Mouse (Mus musculus) heart, postnatal 0 days (tissue): Measurements from ENCODE around the gene Scamp2. TPM values are rescaled to one million over a fixed set of nuclear protein-coding genes. Genes with fewer than 3 reads are reported as not detected.

ENCODE experiments used
- ATAC-seq: fragments of 200-750 bp; cut with Nextera tagmentation; 2 replicates; pipeline ENCODE4 v1.8.0; 2017; ENCODE audit warnings: low read depth, moderate number of reproducible peaks, moderate library complexity; ENCODE audit not compliant: insufficient read depth
- DNase-seq: peaks from one replicate; pipeline ENCODE4 v3.0.0-alpha.2; 2016; ENCODE audit warnings: low spot score
- H3K27ac ChIP-seq: fragments of 300-500 bp; sonication (generic); 2 replicates; pipeline ENCODE4 v1.5.1; 2014; ENCODE audit warnings: low read depth, mild to moderate bottlenecking
- H3K27me3 ChIP-seq: fragments of 300-500 bp; sonication (generic); 2 replicates; pipeline ENCODE4 v1.6.1; 2014; ENCODE audit warnings: low read length, mixed read lengths; ENCODE audit not compliant: control insufficient read depth, insufficient read depth
- H3K36me3 ChIP-seq: fragments of 300-500 bp; sonication (generic); replicated peaks from 2 replicates; pipeline ENCODE4 v1.6.1; 2014; ENCODE audit warnings: low read length, mixed read lengths; ENCODE audit not compliant: control insufficient read depth, insufficient read depth
- H3K4me1 ChIP-seq: fragments of 300-500 bp; sonication (generic); 2 replicates; pipeline ENCODE4 v1.6.1; 2014; ENCODE audit warnings: antibody characterized with exemption; ENCODE audit not compliant: control insufficient read depth, insufficient read depth
- H3K4me2 ChIP-seq: fragments of 300-500 bp; sonication (generic); 2 replicates; pipeline ENCODE4 v1.6.1; 2014; ENCODE audit warnings: low read depth, mild to moderate bottlenecking, low read length, moderate library complexity
- H3K4me3 ChIP-seq: fragments of 300-500 bp; sonication (generic); 2 replicates; pipeline ENCODE4 v1.5.1; 2014; ENCODE audit warnings: low read depth, low read length
- H3K9ac ChIP-seq: fragments of 300-500 bp; sonication (generic); replicated peaks from 2 replicates; pipeline ENCODE4 v1.6.1; 2014; ENCODE audit warnings: low read depth, low read length, mixed read lengths
- H3K9me3 ChIP-seq: fragments of 300-500 bp; sonication (generic); replicated peaks from 2 replicates; pipeline ENCODE4 v1.6.1; 2016; ENCODE audit warnings: low read length; ENCODE audit not compliant: control insufficient read depth
- CTCF ChIP-seq: IDR thresholded peaks from 2 replicates; pipeline ENCODE4 v1.5.1; 2016; ENCODE audit warnings: antibody characterized with exemption, control low read depth, low read depth
- EP300 ChIP-seq: IDR thresholded peaks from 2 replicates; pipeline ENCODE4 v1.6.1; 2016; ENCODE audit warnings: antibody characterized with exemption, low read depth
- WGBS: fragments of 180-500 bp; shearing (Covaris S2); extraction: QIAGEN DNeasy Blood & Tissue Kit; methylation state at CpG from one replicate; pipeline ENCODE4 v1.1.7; 2014; 5-methylcytosine and 5-hydroxymethylcytosine counted together
- polyA plus RNA-seq: library from polyadenylated mRNA; unstranded; fragments of >200 nt; fragmentation: Nextera tagmentation; extraction: Ambion mirVana; gene quantifications from 2 replicates; pipeline ENCODE4 v1.2.1, GENCODE M21; 2015
- total RNA-seq: library from RNA; depleted of rRNA; stranded (reverse); fragments of >200 nt; gene quantifications from 2 replicates; pipeline ENCODE4 v1.2.3, GENCODE M21; 2014; ENCODE audit warnings: low replicate concordance; rRNA removed

Gene Scamp2
- total RNA-seq (42.1 and 91.7 TPM in 2 replicates), polyA plus RNA-seq (45.9 and 46.5 TPM in 2 replicates)

GRCm38 (mm10) chr9:57560861-57561710 lies at the start of gene Scamp2:
Gene Scamp2 (plus strand): TSS chr9:57560943.
- Histone ChIP-seq H3K9me3 (no peaks in the 10 kb centered on the region), H3K4me3 (peak within 1 kb of the TSS; percentile 69), H3K9ac (peak within 1 kb of the TSS; percentile 61), H3K36me3 (no peaks in the 10 kb centered on the region), H3K4me1 (peaks cover 39% of the 10 kb centered on the region), H3K27me3 (no peaks in the 10 kb centered on the region), H3K27ac (peak within 1 kb of the TSS; percentile 73), H3K4me2 (peak within 1 kb of the TSS; percentile 81)
- WGBS, result 1% methylated on average over 37 of the region's 37 CpGs
- ATAC-seq, result peak; percentile 98
- TF ChIP-seq CTCF (peak; percentile 32), EP300 (no peak)
- DNase-seq, result peak; percentile 93

DNA sequence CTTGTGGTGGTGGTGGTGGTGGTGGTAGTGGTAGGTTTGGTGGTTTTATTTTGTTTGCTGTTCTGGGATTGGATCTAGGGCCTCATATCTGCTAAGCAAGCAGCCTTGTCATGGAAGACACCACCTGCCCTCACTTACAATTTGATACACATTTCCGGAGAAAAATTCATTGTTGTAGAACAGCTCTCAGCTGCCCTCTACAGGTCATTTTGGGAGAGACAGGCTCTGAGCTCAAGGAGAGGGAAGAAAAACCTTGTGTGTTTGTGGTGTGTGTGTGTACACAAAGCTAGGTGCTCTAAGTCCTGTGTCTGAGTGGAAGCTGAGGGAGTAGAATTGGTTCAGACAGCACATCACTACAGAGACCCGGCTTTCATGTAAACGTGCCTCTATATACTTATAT lies 43.6 kb upstream of the Scamp2 start:
- H3K4me3 ChIP-seq, result no peak overlapping the region
- ATAC-seq (no peak), DNase-seq (peak; percentile 68)
- 8% methylated on average over 3 of the region's 3 CpGs for WGBS
- H3K4me1 ChIP-seq, result 0 out of 2 replicates have a peak, but pooled peaks cover 4% of the 10 kb centered on the region
- H3K27ac ChIP-seq, result no peak overlapping the region
- no peak overlapping the region for H3K9ac ChIP-seq
- TF ChIP-seq CTCF, result peak; percentile 83
- no peak for TF ChIP-seq EP300
- no peaks in the 10 kb centered on the region for H3K9me3 ChIP-seq
- no peaks in the 10 kb centered on the region for H3K36me3 ChIP-seq
- no peaks in the 10 kb centered on the region for H3K27me3 ChIP-seq
- H3K4me2 ChIP-seq, result no peak overlapping the region

DNA sequence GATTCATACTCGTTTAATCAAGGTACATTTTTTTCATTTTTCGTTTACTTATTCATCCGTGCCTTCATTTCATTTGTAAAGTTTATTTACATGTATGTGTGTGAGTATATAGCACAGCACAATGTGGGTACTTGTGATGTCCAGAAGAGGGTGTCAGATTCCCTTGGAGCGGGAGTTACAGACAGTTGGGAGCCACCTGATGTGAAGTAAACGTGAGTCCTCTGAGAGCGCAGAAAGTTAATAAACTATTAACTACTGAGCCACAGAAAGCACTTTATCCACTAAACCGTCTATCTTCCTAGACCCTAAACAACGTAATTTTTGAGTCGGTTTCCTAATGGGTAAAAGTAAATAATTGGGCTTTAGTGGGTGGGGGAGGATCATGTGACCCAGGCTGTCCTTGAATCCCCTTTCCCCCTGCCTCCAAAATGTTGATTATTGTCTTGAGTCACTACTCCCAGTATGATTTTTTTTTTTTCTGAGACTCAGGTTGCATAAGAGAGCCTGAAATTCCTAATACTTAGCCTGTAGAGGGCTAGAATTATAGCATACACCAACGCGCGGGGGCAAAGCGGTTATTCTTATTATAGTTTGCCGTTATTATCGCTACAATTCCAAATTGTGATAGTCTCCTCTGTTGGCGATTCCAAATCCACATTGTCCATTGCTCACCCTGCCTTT lies 40.2 kb upstream of the Scamp2 start:
- ATAC-seq (no peak; the same call in 1 of the 2 replicates), DNase-seq (peak; percentile 14)
- Histone ChIP-seq H3K36me3 (no peaks in the 10 kb centered on the region), H3K27ac (peak overlapping the region; percentile 100), H3K4me1 (peaks cover 27% of the 10 kb centered on the region; the same call in 1 of the 2 replicates), H3K9ac (peak overlapping the region; percentile 100), H3K4me3 (peak overlapping the region; percentile 100), H3K4me2 (peak overlapping the region; percentile 60), H3K27me3 (no peaks in the 10 kb centered on the region), H3K9me3 (no peaks in the 10 kb centered on the region)
- 29% methylated on average over 16 of the region's 16 CpGs for WGBS
- no peak for TF ChIP-seq EP300
- TF ChIP-seq CTCF, result peak; percentile 16; the same call in 1 of the 2 replicates

DNA sequence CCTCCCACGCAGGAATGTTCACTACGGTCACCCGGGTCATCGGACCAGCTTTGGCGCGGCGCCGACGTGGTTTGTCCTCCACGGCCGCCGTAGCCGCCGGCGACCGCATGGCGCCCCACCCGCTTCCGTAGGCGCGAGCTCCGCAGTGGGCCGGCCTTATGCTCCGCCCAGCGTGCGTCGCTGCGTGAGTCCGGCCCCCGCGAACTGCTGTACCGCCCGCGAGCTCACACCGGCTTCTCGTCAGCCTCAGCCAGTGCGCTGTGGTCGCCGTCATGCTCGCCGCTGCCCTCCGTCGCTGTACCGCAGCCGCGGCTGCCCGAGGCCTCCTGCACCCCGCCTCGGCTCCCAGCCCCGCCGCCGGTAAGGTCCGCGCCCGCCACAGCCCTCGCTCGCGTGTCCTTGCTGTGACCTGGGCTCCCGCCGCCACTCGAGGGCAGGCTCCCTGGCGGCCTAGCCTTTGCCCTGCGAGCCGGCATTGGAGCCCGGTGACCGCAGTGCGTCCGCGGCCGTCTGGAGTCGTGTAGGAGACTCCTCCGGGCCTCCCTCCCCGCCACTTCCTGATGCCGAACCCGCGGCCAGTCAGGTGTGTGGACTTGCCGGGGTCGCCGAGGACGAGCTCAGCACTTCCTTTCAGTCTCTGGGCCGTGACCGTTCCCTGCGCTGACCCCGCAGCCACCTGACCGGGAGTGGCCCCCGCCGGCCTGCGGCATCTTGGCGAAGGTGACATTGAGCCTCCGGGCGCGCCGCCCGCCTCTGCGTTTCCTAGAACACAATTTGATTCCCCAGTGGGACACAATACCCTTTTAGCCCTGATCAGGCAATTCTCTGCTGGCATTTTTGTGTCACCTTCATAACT lies 39.5 kb upstream of the Scamp2 start, which contains the start of gene Cox5a:
Gene Cox5a (plus strand): TSS at position 219 of the 856 bp plus-strand sequence.
- ATAC-seq (peak; percentile 97), DNase-seq (peak; percentile 93)
- Histone ChIP-seq H3K27ac (peak within 1 kb of the TSS; percentile 100), H3K9me3 (no peaks in the 10 kb centered on the region), H3K4me1 (peaks cover 33% of the 10 kb centered on the region; the same call in 1 of the 2 replicates), H3K36me3 (no peaks in the 10 kb centered on the region), H3K4me3 (peak within 1 kb of the TSS; percentile 100), H3K4me2 (peak within 1 kb of the TSS; percentile 60), H3K27me3 (no peaks in the 10 kb centered on the region), H3K9ac (peak within 1 kb of the TSS; percentile 100)
- WGBS, result under 1% methylated on average over 94 of the region's 95 CpGs
- TF ChIP-seq EP300 (peak; percentile 92), CTCF (peak; percentile 5; the same call in 1 of the 2 replicates)
